Mouse (Mus musculus) erythroid progenitor cell, adult 5-6 weeks (primary cell): ENCODE measurements around the gene Cox4i1. TPM values are rescaled to one million over a fixed set of nuclear protein-coding genes. Genes with fewer than 3 reads are reported as not detected.

Experiments used
- ATAC-seq: replicated peaks from 2 replicates; pipeline ENCODE4 v1.8.0; 2016; ENCODE audit warnings: moderate number of reproducible peaks, mild to moderate bottlenecking, moderate TSS enrichment, inconsistent platforms; ENCODE audit not compliant: poor library complexity, low FRiP score, severe bottlenecking
- total RNA-seq, 2 experiments: library from RNA; stranded (forward) in 1 of 2; stranded (reverse) in 1 of 2; fragments of 150-400 nt in 1 of 2; fragments of 186-747, 209-891 nt in 1 of 2; gene quantifications; 2 replicates each; pipeline versions ENCODE4 v1.2.3 to v1.2.4; 2015 to 2017; ENCODE audit warnings: low replicate concordance in 2 of 2

Cox4i1 gene
- total RNA-seq, 2 experiments from 2014 or later, result 156 to 392 TPM

GRCm38 (mm10) chr8:120719586-120720236 lies 51.7 kb downstream of the Cox4i1 start:
- ATAC-seq, result no peak

DNA sequence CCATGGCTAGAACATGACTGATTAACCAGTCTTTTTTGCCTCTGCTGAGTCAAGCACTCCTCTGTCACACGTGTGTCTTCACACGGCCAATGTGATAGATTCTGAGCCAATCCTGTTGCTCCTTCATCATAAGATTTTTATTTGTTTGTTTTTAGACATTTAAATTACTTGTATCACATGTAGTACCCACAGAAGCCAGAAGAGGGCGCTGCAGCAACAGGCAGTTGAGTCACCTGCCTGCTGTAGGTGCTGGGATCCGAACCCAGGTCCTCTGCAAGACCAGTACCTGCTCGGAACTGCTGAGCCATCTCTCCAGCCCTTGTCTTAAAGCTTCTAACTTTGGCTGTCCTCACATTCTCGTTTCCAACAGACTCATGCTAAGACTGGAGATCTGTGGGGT lies 55.0 kb downstream of the Cox4i1 start:
- no peak for ATAC-seq

Other genes with a start within 250 kb of the Cox4i1 start
- 5.8 and 31.4 TPM in 2 replicates for gene Gins2, start 78.9 kb upstream of the Cox4i1 start, total RNA-seq (2015; ENCODE audit: low replicate concordance)
- gene Gins2, start 78.9 kb upstream of the Cox4i1 start, total RNA-seq (2017; ENCODE audit: low replicate concordance), result 11.9 and 21.3 TPM in 2 replicates
- not detected in 2 replicates for gene 1190005I06Rik, start 20.6 kb upstream of the Cox4i1 start, total RNA-seq (2015; ENCODE audit: low replicate concordance)
- gene 1190005I06Rik, start 20.6 kb upstream of the Cox4i1 start, total RNA-seq (2017; ENCODE audit: low replicate concordance), result not detected in 2 replicates
- gene Gm27021, start 143 bp upstream of the Cox4i1 start, total RNA-seq (2015; ENCODE audit: low replicate concordance), result not detected in 2 replicates
- gene Gm27021, start 143 bp upstream of the Cox4i1 start, total RNA-seq (2017; ENCODE audit: low replicate concordance), result not detected in 2 replicates
- gene Emc8, start 351 bp downstream of the Cox4i1 start, total RNA-seq (2015; ENCODE audit: low replicate concordance), result 34.4 and 49.0 TPM in 2 replicates
- gene Emc8, start 351 bp downstream of the Cox4i1 start, total RNA-seq (2017; ENCODE audit: low replicate concordance), result 11.4 and 48.0 TPM in 2 replicates
- 11.9 and 18.9 TPM in 2 replicates for gene Irf8, start 68.1 kb downstream of the Cox4i1 start, total RNA-seq (2015; ENCODE audit: low replicate concordance)
- gene Irf8, start 68.1 kb downstream of the Cox4i1 start, total RNA-seq (2017; ENCODE audit: low replicate concordance), result 11.4 and 20.3 TPM in 2 replicates